Mouse (Mus musculus): ENCODE data around the gene Efcab11.

Gene Efcab11

GRCm38 (mm10) chr12:99756213-99756612, 128.0 kb downstream of the Efcab11 start:
- no peak for DNase-seq (ENCODE audit: low read depth, low spot score)

- no peak for DNase-seq (ENCODE audit: low read depth, low spot score)
These were observed 131.3 kb downstream of the Efcab11 start for GRCm38 (mm10) chr12:99752986-99753385.

DNA sequence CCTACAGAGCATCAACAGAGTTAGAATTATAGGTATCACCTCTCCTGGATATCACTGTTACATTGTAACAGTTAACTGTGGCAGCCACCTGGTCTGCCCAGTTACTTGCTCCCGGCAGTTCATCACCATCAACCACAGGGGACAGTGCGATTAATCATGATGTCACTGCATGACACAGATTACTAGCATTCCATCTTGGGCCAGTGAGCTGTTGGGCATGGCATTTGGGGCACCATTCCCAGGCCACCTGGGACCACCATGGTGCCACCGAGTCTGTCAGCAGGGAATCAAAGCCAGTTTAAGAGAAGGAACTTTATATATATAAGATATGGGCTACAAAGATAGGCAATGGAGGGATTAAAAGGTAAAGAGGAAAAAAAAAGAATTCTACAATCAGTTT, 134.8 kb downstream of the Efcab11 start:
- no peak for DNase-seq (ENCODE audit: low read depth, low spot score)

DNA sequence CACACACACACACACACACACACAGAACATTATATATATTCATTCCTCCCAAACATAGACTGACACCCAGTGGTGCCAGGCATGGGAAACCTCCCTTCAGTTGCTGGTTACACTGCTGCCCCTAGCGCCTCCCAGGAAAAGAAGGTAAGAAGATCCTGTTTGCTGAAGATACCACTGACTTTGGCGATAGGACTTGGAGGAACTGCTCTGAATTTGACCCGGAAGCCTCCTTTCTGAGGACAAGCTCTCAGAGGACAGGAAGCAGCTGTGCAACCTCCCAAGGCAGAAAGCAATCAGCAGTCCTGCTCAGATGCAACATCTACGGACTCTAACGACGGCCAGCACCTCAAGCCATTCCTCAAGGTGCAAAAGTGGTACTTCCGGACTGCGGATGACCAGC, 142.6 kb downstream of the Efcab11 start:
- DNase-seq (ENCODE audit: low read depth, low spot score), result no peak

- DNase-seq (ENCODE audit: low read depth, low spot score), result no peak
These were observed 145.0 kb downstream of the Efcab11 start for GRCm38 (mm10) chr12:99739211-99739610.

DNA sequence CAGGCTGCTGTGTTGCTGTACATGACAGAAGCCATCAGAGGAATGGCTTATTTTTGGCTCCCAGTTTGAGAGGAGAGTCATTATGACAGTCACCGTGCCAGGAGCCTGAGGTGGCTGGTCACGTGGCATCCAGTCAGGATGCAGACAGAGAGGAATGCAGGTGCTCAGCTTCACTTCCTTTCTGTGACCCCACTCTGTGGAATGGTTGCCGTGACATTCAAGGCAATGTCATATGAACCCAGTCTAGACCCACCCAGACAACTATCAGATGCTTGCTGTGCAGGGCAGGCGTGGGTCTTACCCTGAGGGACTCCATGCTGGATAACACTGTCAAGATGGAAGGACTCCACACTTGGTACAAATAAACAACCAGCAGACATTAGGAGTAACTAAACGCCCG, 146.0 kb downstream of the Efcab11 start:
- peak; percentile 10 for DNase-seq (ENCODE audit: low read depth, low spot score)

DNA sequence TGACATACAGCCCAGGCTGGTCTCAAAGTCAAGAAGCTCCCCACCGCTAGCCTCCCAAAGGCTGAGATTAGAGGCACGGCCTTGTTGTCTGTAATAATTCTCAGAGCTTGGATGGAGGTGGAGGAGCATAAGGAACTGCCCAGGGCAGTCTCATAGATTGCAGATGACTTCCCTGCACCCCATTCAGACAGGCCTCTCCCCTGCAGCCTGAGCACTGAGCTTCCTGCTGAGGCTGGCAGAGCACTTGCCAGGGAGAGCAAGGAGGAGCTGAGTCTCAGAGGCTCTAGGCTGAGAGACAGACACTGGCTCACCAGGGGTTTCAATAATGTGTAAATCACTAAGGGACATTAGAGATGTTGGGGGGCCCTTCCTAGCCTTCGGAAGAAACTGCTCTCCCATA, 147.3 kb downstream of the Efcab11 start:
- DNase-seq (ENCODE audit: low read depth, low spot score), result no peak

DNA sequence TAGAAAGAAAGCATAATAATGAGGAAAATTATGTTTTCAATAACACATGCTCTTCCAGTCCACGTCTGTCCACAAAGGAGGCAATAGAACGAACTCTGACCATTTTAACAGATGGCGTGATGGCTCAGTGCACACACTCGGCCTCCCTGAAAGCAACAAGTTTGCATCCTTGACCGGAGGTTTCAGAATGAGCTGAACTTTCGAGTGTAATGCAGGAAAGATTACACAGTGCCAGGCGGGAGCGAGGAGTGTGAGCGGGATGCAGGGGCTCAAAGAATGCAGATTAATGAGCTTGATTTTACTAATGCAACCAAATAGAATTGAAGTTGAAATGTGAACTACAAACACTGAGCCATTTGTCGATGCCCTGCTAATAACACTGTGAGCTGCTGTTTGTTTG, 149.1 kb downstream of the Efcab11 start:
- DNase-seq (ENCODE audit: low read depth, low spot score), result no peak

GRCm38 (mm10) chr12:99724206-99724605, 160.0 kb downstream of the Efcab11 start:
- no peak for DNase-seq (ENCODE audit: low read depth, low spot score)

DNA sequence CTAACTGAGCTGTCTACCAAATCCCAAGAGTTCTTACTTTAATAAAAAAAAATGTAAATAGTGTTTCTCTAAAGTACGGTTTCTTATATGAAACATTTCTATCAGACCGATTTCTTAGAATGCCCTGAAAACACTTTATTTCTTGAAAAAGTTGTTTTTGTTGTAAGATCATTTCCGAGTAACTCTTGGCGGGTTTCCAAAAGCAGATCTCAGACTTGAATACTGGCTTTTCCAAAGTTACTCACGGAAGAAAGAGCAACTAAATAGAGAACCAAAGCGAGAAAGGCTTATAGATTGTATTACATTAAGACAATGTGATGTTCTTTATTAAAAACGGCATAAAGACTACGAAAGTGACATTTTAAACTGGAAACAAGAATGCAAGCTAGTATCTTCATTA, 160.4 kb downstream of the Efcab11 start:
- no peak for DNase-seq (ENCODE audit: low read depth, low spot score)

DNA sequence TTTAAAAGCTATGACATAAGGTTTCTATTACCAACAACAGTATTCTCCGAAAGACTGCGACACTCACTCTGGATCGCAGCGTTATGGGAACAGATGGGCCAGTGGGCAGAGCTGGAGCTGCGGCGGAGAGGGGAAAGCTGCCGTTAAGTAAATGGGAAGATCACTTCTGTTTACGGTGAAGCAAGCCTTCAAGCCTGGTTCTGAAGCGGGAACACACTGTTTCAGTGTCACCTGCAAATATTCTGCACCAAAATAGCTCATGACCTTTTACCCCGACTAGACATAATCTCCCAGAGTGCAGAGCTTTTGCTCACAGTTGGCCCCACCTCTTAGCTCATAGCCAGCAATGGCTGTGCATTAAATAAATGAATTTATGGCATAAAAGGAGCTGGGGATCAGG, 162.9 kb downstream of the Efcab11 start:
- no peak for DNase-seq (ENCODE audit: low read depth, low spot score)

GRCm38 (mm10) chr12:99719777-99720176, 164.5 kb downstream of the Efcab11 start:
- peak; percentile 6 for DNase-seq (ENCODE audit: low read depth, low spot score)

GRCm38 (mm10) chr12:99718161-99718560, 166.1 kb downstream of the Efcab11 start:
- DNase-seq (ENCODE audit: low read depth, low spot score), result no peak

GRCm38 (mm10) chr12:99716038-99716610, 168.1 kb downstream of the Efcab11 start:
- DNase-seq (ENCODE audit: low read depth, low spot score), result no peak

- DNase-seq (ENCODE audit: low read depth, low spot score), result no peak
These were observed 168.9 kb downstream of the Efcab11 start for GRCm38 (mm10) chr12:99715129-99716037.

GRCm38 (mm10) chr12:99712214-99712613, 172.0 kb downstream of the Efcab11 start:
- DNase-seq (ENCODE audit: low read depth, low spot score), result no peak

- no peak for DNase-seq (ENCODE audit: low read depth, low spot score)
These were observed 182.0 kb downstream of the Efcab11 start for GRCm38 (mm10) chr12:99702248-99702647.

DNA sequence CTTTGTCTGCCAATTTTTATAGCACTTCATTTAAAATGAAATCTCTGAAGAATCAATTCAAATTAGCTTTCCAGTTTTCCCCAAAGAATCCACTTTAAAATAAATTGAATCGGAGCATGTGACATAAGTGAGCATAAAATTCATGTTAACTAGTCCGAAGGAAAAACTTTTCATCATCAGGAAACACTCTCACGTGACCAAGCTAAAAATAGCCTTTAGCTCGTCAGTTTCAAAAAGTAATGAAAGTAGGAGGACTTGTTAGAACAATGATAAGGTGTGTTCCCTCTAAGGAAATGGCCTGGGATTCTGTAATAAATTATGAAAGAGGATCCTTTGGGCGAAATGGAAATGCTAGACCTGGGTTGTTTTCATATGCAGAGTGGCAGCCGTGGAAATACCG, 183.9 kb downstream of the Efcab11 start:
- no peak for DNase-seq (ENCODE audit: low read depth, low spot score)

GRCm38 (mm10) chr12:99699379-99700023, 184.7 kb downstream of the Efcab11 start:
- DNase-seq (ENCODE audit: low read depth, low spot score), result no peak

- no peak for DNase-seq (ENCODE audit: low read depth, low spot score)
These were observed 190.2 kb downstream of the Efcab11 start for GRCm38 (mm10) chr12:99694066-99694465.

GRCm38 (mm10) chr12:99686418-99686992, 197.7 kb downstream of the Efcab11 start:
- no peak for DNase-seq (ENCODE audit: low read depth, low spot score)

GRCm38 (mm10) chr12:99685451-99686100, 198.7 kb downstream of the Efcab11 start:
- no peak for DNase-seq (ENCODE audit: low read depth, low spot score)
